Mouse (Mus musculus) bone marrow, adult 2 months (tissue): ENCODE measurements around the gene Hoxb2. TPM values are rescaled to one million over a fixed set of nuclear protein-coding genes. Genes with fewer than 3 reads are reported as not detected.

ENCODE experiments used
- H3K27ac ChIP-seq: fragments of 200-500 bp; 2 replicates; pipeline ENCODE4 v1.5.1; 2012; ENCODE audit warnings: low read depth, mild to moderate bottlenecking, control low read depth, inconsistent platforms, low read length; ENCODE audit not compliant: control insufficient read depth, poor library complexity, insufficient read depth
- H3K4me1 ChIP-seq: fragments of 200-500 bp; 2 replicates; pipeline ENCODE4 v1.6.1; 2011; ENCODE audit warnings: low read length; ENCODE audit not compliant: control insufficient read depth, insufficient read depth
- H3K4me3 ChIP-seq: fragments of 200-500 bp; replicated peaks from 2 replicates; pipeline ENCODE3; 2011; ENCODE audit warnings: mild to moderate bottlenecking, low read depth, low read length, control low read depth; ENCODE audit not compliant: control insufficient read depth
- CTCF ChIP-seq: fragments of 200-500 bp; IDR thresholded peaks from 2 replicates; pipeline ENCODE4 v1.5.1; 2011; ENCODE audit warnings: low read length, control low read depth; ENCODE audit not compliant: control insufficient read depth, insufficient read depth
- POLR2A ChIP-seq: fragments of 200-500 bp; IDR thresholded peaks from 2 replicates; pipeline ENCODE4 v1.6.1; 2011; ENCODE audit warnings: low read depth, mild to moderate bottlenecking, control low read depth, low read length, borderline replicate concordance; ENCODE audit not compliant: control insufficient read depth
- WGBS: fragments of 180-500 bp; shearing (Covaris S2); methylation state at CpG from one replicate; pipeline ENCODE4 v1.1.7; 2018; 5-methylcytosine and 5-hydroxymethylcytosine counted together
- polyA plus RNA-seq: library from polyadenylated mRNA; stranded (reverse); fragments of >200 nt; gene quantifications from 2 replicates; pipeline ENCODE4 v1.2.4, GENCODE M21; 2011; ENCODE audit warnings: low replicate concordance; ENCODE audit not compliant: missing spikeins, insufficient read depth, insufficient read length

The Hoxb2 gene
- polyA plus RNA-seq, 1 experiment: 3.0 TPM

DNA sequence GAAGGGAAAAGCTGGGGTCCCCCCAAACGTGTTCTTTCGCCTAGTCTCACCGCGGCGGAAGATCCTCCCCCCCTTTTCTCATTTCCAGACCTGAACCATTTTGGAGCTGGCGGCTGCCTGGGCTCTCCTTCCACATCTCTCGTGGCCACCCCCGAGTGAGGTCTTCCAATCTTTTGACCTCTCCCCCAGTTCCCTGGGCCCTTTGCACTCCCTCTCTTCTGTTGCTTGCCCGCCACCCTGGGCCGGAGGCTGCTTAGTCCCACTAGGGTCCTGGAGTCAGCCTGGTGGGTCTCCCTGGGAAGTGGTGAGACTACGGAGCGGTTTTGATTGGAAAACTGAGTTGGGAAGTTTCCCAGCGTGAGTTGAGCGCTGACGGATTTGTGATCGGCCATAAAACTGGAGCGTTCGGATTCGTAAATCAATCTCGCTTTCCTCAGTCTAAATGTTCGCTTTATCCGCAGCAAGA is 24.5 kb upstream of the Hoxb2 start:
- Histone ChIP-seq H3K4me1 (no peaks in the 10 kb centered on the region), H3K27ac (no peak overlapping the region), H3K4me3 (no peak overlapping the region)
- TF ChIP-seq POLR2A (no peak), CTCF (no peak)
- 86% methylated on average over 22 of the region's 22 CpGs for WGBS

DNA sequence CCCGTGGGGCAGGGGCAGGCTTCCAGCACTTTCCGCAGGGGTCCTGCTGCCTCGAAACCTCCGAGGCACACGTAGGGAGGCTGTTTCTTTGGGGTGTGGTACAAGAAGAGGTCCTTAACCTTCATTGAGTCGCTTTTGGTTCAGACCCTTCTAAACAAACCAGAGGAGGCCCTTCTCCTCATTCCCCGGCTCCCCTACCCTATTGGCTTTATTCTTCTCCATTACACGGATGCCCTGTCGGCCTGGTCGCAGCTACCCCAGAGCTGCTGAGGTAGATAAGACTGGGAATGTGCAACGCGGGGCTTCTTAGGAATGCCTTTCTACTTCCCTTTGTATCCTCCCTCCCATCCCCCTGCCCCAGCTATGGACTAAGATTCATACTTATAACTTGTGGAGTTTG is 23.6 kb upstream of the Hoxb2 start:
- no peak overlapping the region for H3K4me3 ChIP-seq
- WGBS: 90% methylated on average over 12 of the region's 12 CpGs

DNA sequence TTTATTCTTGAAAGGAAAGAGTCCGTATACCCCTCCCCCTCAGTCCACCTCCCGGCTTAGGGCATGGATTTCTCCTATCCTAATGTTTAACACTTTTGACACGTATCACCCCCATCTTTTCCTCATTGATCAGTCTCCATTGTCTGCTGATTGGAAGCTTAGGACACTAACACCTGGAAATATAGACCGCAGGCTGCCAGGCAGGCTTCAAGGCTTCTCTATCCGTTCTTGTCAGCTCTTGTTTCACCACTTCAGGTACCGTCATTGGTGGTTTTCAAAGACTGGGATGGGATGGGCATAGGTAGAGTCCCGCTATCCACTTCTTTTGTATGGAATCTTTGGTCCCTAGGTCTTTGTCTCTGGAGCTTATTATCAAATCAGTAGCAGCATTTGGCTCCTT is 23.2 kb upstream of the Hoxb2 start:
- H3K4me1 ChIP-seq: no peaks in the 10 kb centered on the region
- no peak overlapping the region for H3K27ac ChIP-seq
- WGBS: 79% methylated on average over 7 of the region's 7 CpGs
- no peak overlapping the region for H3K4me3 ChIP-seq
- TF ChIP-seq CTCF: no peak
- TF ChIP-seq POLR2A: no peak

More for the DNA sequence above, 23.6 kb upstream of the Hoxb2 start:
- H3K27ac ChIP-seq: no peak overlapping the region
- no peaks in the 10 kb centered on the region for H3K4me1 ChIP-seq
- TF ChIP-seq POLR2A: no peak
- TF ChIP-seq CTCF: no peak

DNA sequence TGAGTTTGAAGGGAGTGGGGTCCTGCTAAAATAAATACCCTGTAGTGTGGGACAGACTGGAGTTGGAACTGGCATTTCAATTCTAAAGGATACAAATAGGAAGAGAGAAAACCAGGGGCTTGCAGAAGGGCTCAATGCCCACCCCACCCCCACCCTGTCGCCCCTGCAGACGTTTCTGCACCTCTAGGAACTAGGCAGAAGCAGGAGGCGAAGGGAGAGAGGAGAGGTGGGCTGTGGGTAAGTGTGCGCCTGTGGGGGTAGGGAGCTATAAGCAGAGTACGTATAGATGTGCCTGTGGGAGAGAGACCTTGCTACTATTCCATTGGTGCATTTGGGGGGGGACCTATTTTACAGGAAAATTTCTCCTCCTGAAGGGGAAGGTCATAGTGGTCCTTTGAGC is 22.6 kb upstream of the Hoxb2 start:
- Histone ChIP-seq H3K4me1 (no peaks in the 10 kb centered on the region), H3K27ac (no peak overlapping the region), H3K4me3 (no peak overlapping the region)
- no peak for TF ChIP-seq CTCF
- TF ChIP-seq POLR2A: no peak
- 85% methylated on average over 5 of the region's 5 CpGs for WGBS

DNA sequence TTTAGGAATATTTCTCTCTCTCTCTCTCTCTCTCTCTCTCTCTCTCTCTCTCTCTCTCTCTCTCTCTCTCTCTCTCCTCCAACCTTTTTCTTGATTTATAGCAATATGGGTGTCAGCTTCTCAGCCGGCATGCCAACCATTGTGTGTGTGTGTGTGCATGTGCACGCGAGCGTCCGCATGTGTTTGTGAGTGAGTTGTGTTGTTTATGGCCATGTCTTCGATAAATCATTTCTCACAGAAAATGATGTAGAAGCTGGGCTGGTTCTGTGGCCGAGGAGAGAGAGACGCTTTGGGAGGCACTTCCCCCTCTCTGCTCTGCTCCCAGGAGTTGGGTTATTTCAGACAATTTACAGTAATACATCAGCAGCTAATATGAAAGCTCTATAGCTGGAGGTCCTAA is 21.7 kb upstream of the Hoxb2 start:
- Histone ChIP-seq H3K4me3 (no peak overlapping the region), H3K27ac (no peak overlapping the region), H3K4me1 (no peaks in the 10 kb centered on the region)
- 83% methylated on average over 8 of the region's 8 CpGs for WGBS
- TF ChIP-seq POLR2A (no peak), CTCF (no peak)

DNA sequence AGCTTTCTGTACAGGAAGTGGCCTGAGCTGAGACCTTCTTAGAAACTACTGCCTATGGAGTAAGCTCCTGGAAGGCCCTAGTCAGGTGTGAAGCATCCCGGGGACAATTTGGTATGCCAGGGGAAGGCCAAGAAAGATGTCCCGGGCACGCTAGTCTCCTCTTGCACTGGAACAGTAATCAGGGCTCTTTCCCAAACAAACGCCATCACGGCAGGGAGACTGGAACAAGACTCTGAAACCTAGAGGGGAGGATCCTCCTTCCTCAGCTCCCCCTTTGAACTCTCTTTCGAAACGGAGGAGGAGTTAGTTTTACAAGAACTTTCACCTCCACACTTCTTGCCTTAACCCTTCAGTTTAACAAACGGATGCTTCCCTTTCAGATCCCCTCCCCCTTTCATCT is 18.2 kb upstream of the Hoxb2 start:
- no peak overlapping the region for H3K4me3 ChIP-seq
- TF ChIP-seq POLR2A (no peak), CTCF (no peak)
- no peak overlapping the region for H3K27ac ChIP-seq
- no peaks in the 10 kb centered on the region; the same call in 1 of the 2 replicates for H3K4me1 ChIP-seq
- 39% methylated on average over 8 of the region's 8 CpGs for WGBS

DNA sequence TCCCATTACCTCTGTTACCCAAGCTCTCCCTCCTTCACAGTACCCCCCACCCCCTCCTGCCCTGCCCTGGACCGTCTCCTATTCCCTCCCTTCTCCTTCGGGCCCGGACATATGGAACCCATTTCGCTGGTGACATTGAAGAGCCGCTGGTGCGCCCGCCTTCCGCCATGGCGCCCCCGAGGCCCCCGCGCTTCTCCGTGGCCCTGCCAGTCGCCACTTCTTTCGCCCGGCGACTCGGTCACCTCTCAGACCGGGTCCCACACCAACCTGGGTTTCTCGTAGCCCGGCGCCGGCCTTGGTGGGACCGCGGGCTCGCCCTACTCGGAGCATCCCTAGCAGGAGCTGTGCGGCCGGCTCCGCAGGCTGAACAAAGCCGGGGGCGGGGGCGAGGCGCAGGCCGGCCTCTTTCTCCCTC is 17.7 kb upstream of the Hoxb2 start:
- Histone ChIP-seq H3K4me3 (no peak overlapping the region), H3K27ac (no peak overlapping the region), H3K4me1 (no peaks in the 10 kb centered on the region; the same call in 1 of the 2 replicates)
- 81% methylated on average over 35 of the region's 35 CpGs for WGBS
- TF ChIP-seq CTCF: no peak
- TF ChIP-seq POLR2A: no peak

DNA sequence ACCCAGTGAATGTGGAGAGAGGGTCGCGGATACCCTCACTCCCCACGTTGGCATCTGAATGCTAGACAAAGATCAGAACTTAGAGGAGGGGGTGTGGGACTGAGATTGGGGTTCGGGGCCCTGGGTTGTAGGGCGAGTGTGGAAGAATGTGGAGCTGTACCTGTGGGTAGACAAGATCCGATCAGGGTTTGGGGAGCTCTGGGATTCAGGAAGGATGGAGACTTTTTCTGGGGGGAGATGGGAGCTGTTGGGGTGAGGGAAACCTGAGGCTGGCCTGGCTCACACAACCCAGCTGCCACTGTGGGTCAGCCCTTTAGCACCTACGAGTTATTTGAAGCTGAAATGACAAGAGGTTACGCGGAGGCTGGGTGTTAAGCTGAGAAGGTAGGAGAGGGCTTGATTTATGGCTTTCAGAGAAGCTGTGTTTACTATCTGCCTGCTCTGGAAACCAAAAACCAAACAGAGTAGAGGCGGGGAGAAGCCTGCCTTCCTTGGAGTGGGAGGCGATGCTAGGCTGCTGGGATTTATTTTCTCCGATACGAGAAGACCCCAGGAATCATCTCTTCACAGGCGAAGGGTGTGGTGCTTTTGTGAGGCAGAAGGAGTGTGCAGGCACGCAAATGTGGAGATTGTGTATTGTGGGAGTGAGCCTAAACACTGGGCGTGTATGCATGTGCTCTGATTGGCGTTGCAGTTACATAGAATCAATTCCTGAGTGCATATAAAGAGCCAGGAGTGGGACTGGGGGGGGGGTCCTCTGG is 16.9 kb upstream of the Hoxb2 start:
- no peak overlapping the region for H3K4me3 ChIP-seq
- 86% methylated on average over 17 of the region's 17 CpGs for WGBS
- H3K27ac ChIP-seq: no peak overlapping the region
- TF ChIP-seq CTCF (no peak), POLR2A (no peak)
- no peaks in the 10 kb centered on the region; the same call in 1 of the 2 replicates for H3K4me1 ChIP-seq
